Mouse (Mus musculus) activated CD4-positive, CD25-positive, alpha-beta regulatory T cell (primary cell): ENCODE results near the gene Hbp1. TPM values are rescaled to one million over a fixed set of nuclear protein-coding genes. Genes with fewer than 3 reads are reported as not detected.

Source experiments
- polyA plus RNA-seq, 2 experiments: library from polyadenylated mRNA; unstranded; fragments of 100-300 nt; shearing (Covaris generic); gene quantifications; one replicate each; pipeline ENCODE4 v1.2.1; 2017

Gene Hbp1
- 100 to 1,000 TPM; 108 to 113 TPM for polyA plus RNA-seq

GRCm38 (mm10) chr12:31949759-31950658 is at the start of gene Hbp1:
Gene Hbp1 (minus strand): TSS chr12:31950535.

Other genes with a start within 250 kb of the Hbp1 start
- 1 to 10 TPM in 1 of 2 experiments, under 1 TPM in 1; 0.77 to 1.9 TPM for gene Gpr22, start 236.6 kb downstream of the Hbp1 start, polyA plus RNA-seq
- gene Prkar2b, start 110.8 kb upstream of the Hbp1 start, polyA plus RNA-seq: 1 to 10 TPM; 1.5 to 3.4 TPM